Mouse (Mus musculus) cerebellum, adult 11-12 months (tissue): Measurements from ENCODE around the gene Plpp1.

Experiments
- DNase-seq: peaks from one replicate; pipeline ENCODE4 v3.0.0; 2022

Gene Plpp1

GRCm38 (mm10) chr13:112822413-112822812 is 21.8 kb downstream of the Plpp1 start:
- no peak for DNase-seq

- DNase-seq, result no peak
These were observed 22.8 kb downstream of the Plpp1 start for GRCm38 (mm10) chr13:112823236-112823910.

DNA sequence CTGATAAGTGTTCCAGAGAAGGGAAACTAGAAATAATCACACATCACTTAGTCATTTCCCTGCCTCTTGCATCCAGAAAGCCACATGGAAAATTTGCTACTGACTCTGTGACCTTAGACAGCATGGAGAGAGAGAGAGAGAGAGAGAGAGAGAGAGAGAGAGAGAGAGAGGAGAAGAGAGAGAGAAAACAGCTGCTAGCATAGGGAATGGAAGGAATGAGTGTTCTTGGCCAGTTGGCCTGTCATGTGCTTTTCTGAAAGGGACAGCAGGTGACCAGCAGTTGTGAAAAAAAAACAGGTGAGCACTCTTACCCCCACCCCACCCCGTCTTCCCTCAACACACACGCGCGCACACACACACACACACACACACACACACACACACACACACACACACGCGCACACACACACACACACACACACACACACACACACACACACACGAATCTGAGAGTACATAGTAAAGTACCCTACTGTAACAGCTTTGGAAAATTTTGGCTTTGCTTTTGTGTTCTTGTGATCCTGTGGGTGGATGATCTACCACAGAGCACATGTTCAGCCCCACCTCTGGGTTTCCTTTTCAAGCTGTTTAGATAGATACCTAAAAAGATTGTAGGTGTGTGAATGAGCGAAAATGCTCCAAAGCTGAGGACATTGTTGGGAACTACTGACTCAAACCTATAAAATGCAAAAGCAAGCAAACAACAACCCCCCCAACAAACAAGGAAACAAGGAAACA is 23.5 kb downstream of the Plpp1 start:
- no peak for DNase-seq

DNA sequence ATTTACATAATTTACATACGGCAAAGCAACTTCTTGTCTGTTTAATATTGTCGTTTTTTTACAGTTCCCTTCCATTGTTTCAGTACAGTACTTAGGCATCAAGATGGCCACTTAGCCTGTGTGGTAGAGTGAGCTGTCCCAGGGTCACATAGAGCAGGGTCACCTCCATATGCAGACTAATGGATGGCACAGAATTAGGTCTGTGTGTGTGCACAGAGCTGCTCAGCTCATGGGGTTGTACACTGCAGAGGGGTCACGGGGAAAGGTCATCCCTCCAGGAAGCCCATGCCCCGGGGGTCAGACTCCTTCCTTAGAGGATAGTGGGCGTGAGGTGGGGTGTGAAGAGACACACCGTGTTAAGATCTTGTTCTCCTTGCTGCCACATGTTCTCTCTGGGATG is 24.9 kb downstream of the Plpp1 start:
- DNase-seq, result no peak

GRCm38 (mm10) chr13:112829619-112830018 is 29.0 kb downstream of the Plpp1 start:
- DNase-seq, result no peak

- no peak for DNase-seq
These were observed 32.0 kb downstream of the Plpp1 start for GRCm38 (mm10) chr13:112832589-112832988.

GRCm38 (mm10) chr13:112833253-112833894 is 32.8 kb downstream of the Plpp1 start:
- DNase-seq, result no peak

DNA sequence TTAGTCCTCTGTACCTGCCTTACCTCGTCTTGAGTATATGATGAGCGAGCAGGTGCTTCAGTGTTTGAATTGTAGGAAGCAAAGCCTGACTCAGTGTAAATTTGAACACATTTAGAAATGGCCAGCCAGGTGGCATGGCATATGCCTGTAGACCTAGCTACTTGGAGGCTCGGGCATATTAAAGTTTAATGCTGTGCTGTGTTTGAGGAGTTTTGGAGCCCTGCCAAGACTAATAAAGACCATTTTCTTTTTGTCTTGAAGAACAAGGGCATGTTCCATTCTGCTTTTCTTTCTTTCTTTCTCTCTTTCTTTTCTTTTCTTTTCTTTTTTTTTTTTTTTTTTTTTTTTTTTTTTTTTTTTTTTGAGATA is 33.3 kb downstream of the Plpp1 start:
- no peak for DNase-seq

- no peak for DNase-seq
These were observed 34.5 kb downstream of the Plpp1 start for GRCm38 (mm10) chr13:112835113-112835512.

GRCm38 (mm10) chr13:112836951-112837350 is 36.4 kb downstream of the Plpp1 start:
- DNase-seq, result no peak

DNA sequence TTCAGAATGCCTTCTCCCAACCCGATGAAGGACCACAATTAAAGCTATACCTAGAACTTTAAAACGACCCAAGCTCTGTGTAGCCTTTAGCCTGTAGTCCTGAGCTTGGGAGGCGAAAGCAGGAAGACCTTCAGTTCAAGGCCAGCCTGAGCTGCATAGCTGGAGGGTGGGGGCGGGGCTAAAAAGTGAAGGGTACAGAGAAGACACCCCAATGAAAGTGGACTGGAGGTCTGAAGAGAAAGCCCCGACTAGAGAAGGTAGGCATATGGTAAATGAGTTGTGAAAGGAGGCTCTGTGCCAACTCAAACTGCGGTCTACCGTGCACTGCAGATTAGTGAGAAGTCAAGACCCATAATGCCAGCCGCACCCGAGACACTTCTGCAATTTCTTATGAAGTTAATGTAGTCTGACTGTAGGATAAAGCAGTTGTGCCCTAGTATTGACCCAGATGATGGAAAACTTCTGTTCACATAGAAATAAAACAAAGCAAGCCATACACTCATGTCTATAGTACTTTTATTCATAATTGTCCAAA is 37.1 kb downstream of the Plpp1 start:
- no peak for DNase-seq

- no peak for DNase-seq
These were observed 38.1 kb downstream of the Plpp1 start for GRCm38 (mm10) chr13:112838562-112839232.

DNA sequence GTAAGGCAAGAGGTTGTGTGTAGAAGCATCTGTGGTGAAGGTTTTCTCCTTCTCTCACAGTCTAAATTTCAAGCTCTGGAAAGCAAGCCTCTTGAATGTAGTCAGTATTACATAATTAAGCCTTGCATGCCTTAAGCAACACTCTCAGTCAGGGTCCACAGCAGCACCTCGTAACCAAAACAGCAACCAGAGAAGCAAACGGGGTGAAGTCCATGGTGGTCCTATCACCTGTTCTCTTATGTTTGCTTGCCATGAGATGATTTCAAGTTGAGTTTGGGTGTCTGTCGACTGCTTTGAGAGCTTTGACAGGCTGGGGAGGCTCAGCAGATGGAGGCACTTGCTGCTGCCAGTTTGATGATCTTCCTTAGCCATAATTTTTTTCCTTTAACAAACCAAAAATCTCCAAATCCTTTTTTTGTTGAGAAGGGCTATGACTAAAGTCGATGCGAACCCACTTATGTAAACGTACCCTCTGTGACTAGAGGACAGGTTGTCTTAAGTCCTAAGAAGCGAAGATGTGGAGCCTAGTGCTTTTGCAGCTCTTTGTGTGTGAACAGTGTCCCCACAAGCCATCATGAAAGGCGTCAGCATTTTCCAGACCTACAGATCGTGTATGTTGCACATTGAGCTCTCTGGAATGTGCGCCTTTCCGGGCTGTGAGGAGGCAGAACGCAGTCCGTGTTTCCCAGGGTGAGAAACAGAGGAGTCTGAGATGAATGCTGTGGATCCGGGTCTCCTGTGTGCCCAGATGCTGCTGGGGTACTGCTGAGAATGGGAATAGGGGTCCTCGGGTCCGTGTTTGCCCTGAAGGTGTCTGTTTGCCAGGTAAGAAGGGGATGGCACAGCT is 39.9 kb downstream of the Plpp1 start:
- no peak for DNase-seq

- no peak for DNase-seq
These were observed 45.3 kb downstream of the Plpp1 start for GRCm38 (mm10) chr13:112845931-112846330.

- no peak for DNase-seq
These were observed 53.2 kb downstream of the Plpp1 start for GRCm38 (mm10) chr13:112853710-112854316.

- DNase-seq, result no peak
These were observed 53.8 kb downstream of the Plpp1 start for GRCm38 (mm10) chr13:112854402-112854801.

- DNase-seq, result no peak
These were observed 57.3 kb downstream of the Plpp1 start for GRCm38 (mm10) chr13:112857921-112858320.

DNA sequence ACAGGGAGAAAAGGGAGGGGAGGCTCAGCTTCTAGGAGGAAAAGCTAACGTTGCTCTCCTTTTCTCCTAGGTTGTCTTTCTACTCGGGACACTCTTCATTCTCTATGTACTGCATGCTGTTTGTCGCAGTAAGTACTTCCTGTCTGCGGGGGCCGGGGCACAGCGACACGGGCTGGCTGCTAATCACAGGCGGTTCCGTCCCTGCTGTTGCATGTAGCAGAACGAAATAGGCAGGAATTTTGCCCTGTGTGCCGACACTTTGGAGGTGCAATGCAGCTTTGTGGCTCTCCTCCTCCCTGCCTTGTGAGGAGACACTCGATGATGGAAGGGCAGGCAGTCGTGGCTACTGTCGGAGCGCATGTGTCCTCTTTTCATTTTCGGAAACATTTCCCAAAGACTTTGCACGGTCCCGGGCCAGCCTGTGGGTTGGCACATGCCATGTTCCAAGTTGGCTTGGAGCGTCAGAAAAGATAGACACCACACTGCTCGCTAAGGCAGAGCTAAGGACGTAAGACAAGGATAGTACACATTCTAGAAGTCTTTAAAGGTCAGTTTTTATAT is 59.1 kb downstream of the Plpp1 start:
- DNase-seq, result no peak

DNA sequence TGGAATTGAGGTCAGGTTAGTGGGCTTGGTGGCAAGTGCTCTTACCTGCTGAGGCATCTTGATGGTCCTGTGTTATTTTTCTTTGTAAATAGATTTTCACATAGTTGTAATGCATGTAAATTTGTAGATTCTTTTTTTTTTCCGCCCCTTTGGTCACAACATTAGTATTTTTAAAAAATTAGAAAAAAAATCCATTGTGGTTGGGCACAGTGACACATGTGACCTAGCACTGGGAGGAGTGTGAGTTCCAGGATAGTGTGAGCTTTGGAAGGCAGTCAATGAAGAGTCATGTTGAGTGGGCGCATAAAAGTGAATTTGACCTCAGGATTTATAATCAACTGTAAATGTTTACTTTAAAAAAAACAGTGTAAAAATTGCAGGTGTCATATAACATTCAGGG is 59.8 kb downstream of the Plpp1 start:
- no peak for DNase-seq

- DNase-seq, result no peak
These were observed 60.3 kb downstream of the Plpp1 start for GRCm38 (mm10) chr13:112860911-112861310.

GRCm38 (mm10) chr13:112861825-112862306 is 61.3 kb downstream of the Plpp1 start:
- no peak for DNase-seq
